ENCODE assay signal across 11 mouse cellular contexts in genomic region chr11:84362633-84363243, GRCm38 (mm10).
A peak's percentile ranks its signal among the peaks of the same experiment; 100 is the strongest.
DNase-seq lines count a peak whose midpoint lies in the region; ATAC-seq lines count a peak whose summit lies in the region.
"Had no signal": no experiment of that assay in that cellular context is flagged by ENCODE, and none has a peak within 500 bp of the region (broad histone marks: within the 10 kb centered on the region; RNA-seq: fewer than 3 reads in every experiment).

No protein-coding gene starts in this region.

- no peak overlapping the region for H3K9ac ChIP-seq in embryonic facial prominence, embryonic 11.5 days (replicated peaks; ENCODE audit: low read length)

- intact Hi-C loops in left cerebral cortex, postnatal 36 days (cut with DNase I) = no loop called here

- no peak for ATAC-seq in embryonic facial prominence, embryonic 11.5 days (replicated peaks; ENCODE audit: insufficient number of reproducible peaks, low FRiP score, low TSS enrichment, low read depth)

- DNase-seq in embryonic facial prominence, embryonic 11.5 days (ENCODE audit: low spot score) = no peak
- no peak for DNase-seq in embryonic facial prominence, embryonic 10.5 days (ENCODE audit: low spot score)
- DNase-seq in retina, postnatal 1 day = peak; percentile 23
- no peak for DNase-seq in retina, embryonic 14.5 days (ENCODE audit: low spot score)
- DNase-seq in large intestine, adult 2 months (ENCODE audit: low read depth, low spot score) = peak; percentile 80
- no peak for DNase-seq in testis, postnatal 10 days (ENCODE audit: low spot score)
- DNase-seq in left cerebral cortex, postnatal 36 days (ENCODE audit: low spot score in 2 of 2) = no peak
- DNase-seq in layer of hippocampus, adult 9-10 months (ENCODE audit: low spot score) = no peak
- DNase-seq: liver; lung, postnatal 10 days had no signal

- no peaks in the 10 kb centered on the region for H3K27me3 ChIP-seq in embryonic facial prominence, embryonic 11.5 days (ENCODE audit: control insufficient read depth, insufficient read depth, low read length)
- H3K27me3 ChIP-seq in embryonic facial prominence, embryonic 10.5 days (replicated peaks; ENCODE audit: low read depth, poor library complexity, severe bottlenecking) = no peaks in the 10 kb centered on the region

- no peaks in the 10 kb centered on the region for H3K9me3 ChIP-seq in embryonic facial prominence, embryonic 11.5 days (replicated peaks; ENCODE audit: control insufficient read depth, low read length)
- no peaks in the 10 kb centered on the region for H3K9me3 ChIP-seq in embryonic facial prominence, embryonic 10.5 days

- no peaks in the 10 kb centered on the region for H3K4me1 ChIP-seq in embryonic facial prominence, embryonic 11.5 days (ENCODE audit: control insufficient read depth, insufficient read depth, low read length)
- H3K4me1 ChIP-seq in embryonic facial prominence, embryonic 10.5 days = peaks cover 11% of the 10 kb centered on the region; the same call in 1 of the 2 replicates

- 0 out of 2 replicates have a peak overlapping the region, but pooled peaks have one; percentile 5 for H3K27ac ChIP-seq in embryonic facial prominence, embryonic 11.5 days (replicated peaks; ENCODE audit: low read depth, low read length)
- H3K27ac ChIP-seq in embryonic facial prominence, embryonic 10.5 days (replicated peaks) = no peak overlapping the region

- H3K4me3 ChIP-seq in embryonic facial prominence, embryonic 11.5 days (ENCODE audit: low read depth, low read length) = no peak overlapping the region
- H3K4me3 ChIP-seq in embryonic facial prominence, embryonic 10.5 days = no peak overlapping the region
- H3K4me3 ChIP-seq: erythroblast, embryonic 14.5 days had no signal

- 64% methylated on average over 6 of the region's 6 CpGs for WGBS in embryonic facial prominence, embryonic 11.5 days
- 69% methylated on average over 6 of the region's 6 CpGs for WGBS in embryonic facial prominence, embryonic 10.5 days
- WGBS in large intestine, adult 2 months = 24% methylated on average over 6 of the region's 6 CpGs

- H3K36me3 ChIP-seq in embryonic facial prominence, embryonic 11.5 days (replicated peaks; ENCODE audit: control insufficient read depth, insufficient read depth, low read depth, low read length) = no peaks in the 10 kb centered on the region
- H3K36me3 ChIP-seq in embryonic facial prominence, embryonic 10.5 days (replicated peaks) = peaks cover 28% of the 10 kb centered on the region

- no peak overlapping the region for H3K4me2 ChIP-seq in embryonic facial prominence, embryonic 11.5 days (ENCODE audit: low read depth, low read length)

Comparison
In these comparisons a context has a peak if more than half of its experiments do, and no peak if none do; other contexts are left out.
1. DNase-seq: peak in retina, postnatal 1 day (single experiment) and large intestine, adult 2 months (single experiment); none in embryonic facial prominence, embryonic 11.5 days (single experiment), embryonic facial prominence, embryonic 10.5 days (single experiment), retina, embryonic 14.5 days (single experiment), testis, postnatal 10 days (single experiment), left cerebral cortex, postnatal 36 days (0 of 2) and layer of hippocampus, adult 9-10 months (single experiment).